Mouse (Mus musculus) midbrain, embryonic 13.5 days (tissue): ENCODE data around the gene 1700019D03Rik. TPM values are rescaled to one million over a fixed set of nuclear protein-coding genes. Genes with fewer than 3 reads are reported as not detected.

Experiments
- polyA plus RNA-seq: library from polyadenylated mRNA; unstranded; fragments of >200 nt; fragmentation: Nextera tagmentation; extraction: Ambion mirVana; gene quantifications from 2 replicates; pipeline ENCODE4 v1.2.1, GENCODE M21; 2015

The 1700019D03Rik gene
- polyA plus RNA-seq, 1 experiment from 2014 or later, result 0.83 TPM

Other genes starting within 250 kb of the 1700019D03Rik start
- gene Inpp1, start 202.5 kb downstream of the 1700019D03Rik start, polyA plus RNA-seq, result 23.2 and 23.3 TPM in 2 replicates
- gene Hibch, start 175.2 kb downstream of the 1700019D03Rik start, polyA plus RNA-seq, result 33.8 and 37.6 TPM in 2 replicates
- gene Mstn, start 41.5 kb upstream of the 1700019D03Rik start, polyA plus RNA-seq, result 0.24 and 0.31 TPM in 2 replicates
- gene 1700019A02Rik, start 167.5 kb upstream of the 1700019D03Rik start, polyA plus RNA-seq, result not detected in 2 replicates